Mouse (Mus musculus): Measurements from ENCODE around the gene Gm21958.

Gm21958 gene

DNA sequence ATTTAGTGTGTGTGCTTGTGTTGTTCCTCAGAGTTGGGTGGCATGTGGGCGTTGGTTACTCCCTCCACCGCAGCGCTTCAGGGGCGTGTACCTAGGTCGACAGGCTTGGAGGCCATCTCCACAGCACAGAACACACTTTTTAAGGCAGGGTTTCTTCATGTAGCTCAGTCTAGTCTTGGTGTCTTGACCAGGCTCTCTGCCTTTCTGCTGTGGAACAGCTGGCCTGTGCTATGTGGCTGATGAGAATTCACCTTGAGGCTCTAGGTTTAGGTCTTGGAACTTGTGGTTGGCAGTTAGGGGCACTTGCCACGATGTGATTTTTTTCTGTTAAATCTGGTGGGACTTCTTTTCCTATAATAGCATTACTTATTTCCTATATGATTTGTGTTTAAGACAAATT is at the start of gene Gm21958:
Gm21958 (minus strand) TSS at position 101 of the 400 bp plus-strand sequence.
- no peak for DNase-seq (ENCODE audit: low read depth)

- DNase-seq (ENCODE audit: low read depth): no peak
Observed at GRCm38 (mm10) chr3:54761258-54761657, 47.1 kb upstream of the Gm21958 start.

DNA sequence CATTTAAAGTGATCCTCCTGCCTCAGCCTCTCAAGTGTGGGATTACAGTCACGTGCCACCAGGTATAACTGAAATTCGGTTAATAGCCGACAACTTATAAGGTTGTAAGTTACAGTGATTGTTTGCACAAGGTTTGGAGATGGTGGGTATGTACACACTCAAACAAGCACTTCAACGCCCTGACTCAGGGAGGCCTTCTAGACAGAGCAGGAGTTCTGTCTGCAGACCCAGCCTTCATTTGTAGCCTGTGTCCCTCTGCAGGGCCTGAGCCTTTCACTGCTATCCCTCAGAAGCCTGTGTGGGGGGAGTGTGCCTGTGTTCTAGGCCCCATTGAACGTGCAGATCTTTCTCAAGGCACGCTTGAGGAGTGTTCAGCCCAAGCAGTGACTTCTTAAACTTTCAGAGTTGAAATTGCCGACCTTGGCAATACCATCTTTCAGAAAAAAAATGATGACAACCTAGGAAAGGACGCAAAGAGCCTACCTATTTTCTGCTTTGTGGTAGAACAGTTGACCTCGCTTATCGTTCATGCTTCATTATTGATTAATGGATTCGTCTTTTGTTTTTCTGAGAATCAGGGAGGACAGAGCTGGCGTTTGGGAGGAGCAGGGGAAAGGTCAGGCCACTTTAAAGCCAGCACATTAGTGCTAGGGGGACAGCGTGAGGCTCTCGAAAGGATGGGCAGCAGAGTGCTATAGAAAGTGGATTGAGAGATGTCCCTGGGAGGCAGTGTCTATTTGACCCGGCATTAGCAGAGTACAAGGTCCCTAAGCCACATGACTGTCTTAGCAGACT is 46.4 kb upstream of the Gm21958 start:
- DNase-seq (ENCODE audit: low read depth): no peak

DNA sequence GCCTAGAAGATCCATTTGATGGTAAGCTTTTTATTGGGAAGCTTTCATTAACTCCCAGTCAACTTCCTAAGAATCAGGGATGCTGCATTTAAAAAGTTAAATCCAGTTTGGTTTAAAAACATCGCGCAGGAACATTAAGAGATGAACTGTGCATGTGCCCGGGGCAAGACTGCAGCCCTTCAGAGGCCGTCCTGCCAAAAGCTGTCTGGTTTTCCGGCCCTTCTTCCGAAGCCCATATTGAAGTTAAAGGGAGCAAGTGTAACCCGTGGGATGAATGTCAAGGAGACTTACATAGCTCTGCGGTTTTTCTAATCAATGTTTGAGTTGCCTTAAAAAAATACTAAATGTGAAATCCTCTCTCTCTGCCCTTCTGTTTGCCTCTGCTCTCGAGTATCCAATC is 45.1 kb upstream of the Gm21958 start:
- DNase-seq (ENCODE audit: low read depth): no peak

GRCm38 (mm10) chr3:54757446-54757845 is 43.3 kb upstream of the Gm21958 start:
- DNase-seq (ENCODE audit: low read depth): no peak

DNA sequence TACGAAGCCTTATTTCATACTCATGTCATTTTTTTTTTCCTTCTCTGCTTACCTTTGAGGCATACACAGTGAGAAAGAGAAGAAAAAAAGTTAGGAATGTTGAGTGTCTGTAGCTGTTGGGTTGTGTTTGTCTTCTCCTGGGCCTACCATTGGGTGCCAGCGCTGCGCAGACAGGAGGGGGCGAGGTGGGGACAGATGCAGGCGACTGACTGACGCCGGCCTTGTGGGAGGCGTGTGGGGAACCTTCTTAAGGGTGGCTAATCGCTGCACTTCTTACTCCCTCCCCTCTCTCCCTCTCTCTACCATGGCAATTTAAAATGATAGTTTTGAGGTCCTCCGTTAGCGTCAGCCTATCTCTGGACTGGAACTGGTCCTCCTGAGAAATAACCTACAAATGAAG is 41.9 kb upstream of the Gm21958 start:
- DNase-seq (ENCODE audit: low read depth): no peak

DNA sequence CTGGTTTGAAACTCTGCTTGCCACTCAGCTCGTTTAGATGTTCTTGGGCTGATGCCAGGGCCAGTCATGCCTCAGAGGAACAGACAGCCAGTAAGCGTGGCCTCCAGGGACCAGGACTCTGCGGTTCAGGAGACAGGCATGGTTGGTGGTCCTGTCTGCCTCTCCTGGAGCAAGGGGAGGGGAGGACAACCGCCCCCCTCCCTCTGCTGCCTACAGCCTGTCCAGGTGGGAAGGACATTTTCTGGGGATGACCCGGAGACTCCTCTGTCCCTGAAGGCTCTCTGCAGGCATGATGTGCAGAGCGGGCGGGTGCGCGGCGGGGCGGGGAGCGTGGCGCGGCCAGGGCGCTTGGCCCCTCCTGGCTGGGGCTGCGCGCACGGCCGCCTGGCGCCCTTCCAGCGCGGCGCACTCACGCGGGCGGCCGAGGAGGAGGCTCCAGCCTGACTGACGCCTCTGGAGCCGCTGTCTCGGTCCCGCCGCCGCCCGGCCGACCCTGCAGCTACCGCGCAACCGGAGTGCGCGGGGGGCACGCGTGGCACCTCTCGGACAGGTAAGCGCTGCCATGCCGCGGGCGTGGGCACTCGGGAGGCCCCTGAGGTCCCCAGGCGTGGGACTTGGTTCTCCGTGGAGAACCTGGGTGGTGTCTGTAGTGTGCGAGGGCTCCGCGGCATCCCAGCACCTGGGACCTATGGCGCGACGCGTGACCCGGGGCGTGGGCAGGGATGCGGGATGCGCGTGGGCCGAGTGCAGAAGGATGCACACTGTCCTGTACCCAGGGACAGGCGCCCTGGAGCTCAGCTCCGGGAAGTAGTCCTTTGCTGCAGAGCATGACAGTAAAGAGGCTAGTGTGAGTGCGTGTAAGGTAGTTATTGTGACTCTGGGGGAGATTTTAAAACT is 41.2 kb upstream of the Gm21958 start, which contains the start of gene Smad9:
Smad9 (plus strand) TSS at position 438 of the 897 bp plus-strand sequence.
- no peak for DNase-seq (ENCODE audit: low read depth)

- no peak for DNase-seq (ENCODE audit: low read depth)
Observed at GRCm38 (mm10) chr3:54753411-54753810, 39.3 kb upstream of the Gm21958 start.

GRCm38 (mm10) chr3:54745799-54746198 is 31.6 kb upstream of the Gm21958 start:
- no peak for DNase-seq (ENCODE audit: low read depth)

DNA sequence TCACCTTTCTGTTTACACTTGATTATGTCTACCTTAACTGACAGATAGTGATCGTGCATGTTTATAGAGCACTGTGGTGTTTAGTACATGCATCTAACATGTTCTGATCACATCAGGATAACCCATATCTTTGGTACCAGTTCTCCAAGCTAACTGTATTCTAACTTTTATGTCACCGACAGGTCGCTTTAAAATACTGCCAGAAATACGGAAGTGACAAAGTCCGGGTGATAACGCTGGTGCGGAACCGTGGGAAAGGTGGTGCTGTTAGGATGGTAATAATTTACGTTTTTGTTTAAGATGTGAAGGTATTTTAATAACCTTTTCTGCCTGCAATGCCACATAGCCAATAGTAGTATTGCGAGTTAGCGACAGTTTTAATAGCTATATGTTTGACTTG is 27.8 kb upstream of the Gm21958 start:
- DNase-seq (ENCODE audit: low read depth): no peak

GRCm38 (mm10) chr3:54737317-54737716 is 23.2 kb upstream of the Gm21958 start:
- no peak for DNase-seq (ENCODE audit: low read depth)

- no peak for DNase-seq (ENCODE audit: low read depth)
Observed at GRCm38 (mm10) chr3:54736101-54736927, 22.2 kb upstream of the Gm21958 start.

- DNase-seq (ENCODE audit: low read depth): no peak
Observed at GRCm38 (mm10) chr3:54735247-54736046, 21.3 kb upstream of the Gm21958 start, which contains the start of the genes Exosc8 and Alg5. TSS of gene Exosc8 (minus strand) at chr3:54735393. TSS of gene Alg5 (plus strand) at chr3:54735539.

DNA sequence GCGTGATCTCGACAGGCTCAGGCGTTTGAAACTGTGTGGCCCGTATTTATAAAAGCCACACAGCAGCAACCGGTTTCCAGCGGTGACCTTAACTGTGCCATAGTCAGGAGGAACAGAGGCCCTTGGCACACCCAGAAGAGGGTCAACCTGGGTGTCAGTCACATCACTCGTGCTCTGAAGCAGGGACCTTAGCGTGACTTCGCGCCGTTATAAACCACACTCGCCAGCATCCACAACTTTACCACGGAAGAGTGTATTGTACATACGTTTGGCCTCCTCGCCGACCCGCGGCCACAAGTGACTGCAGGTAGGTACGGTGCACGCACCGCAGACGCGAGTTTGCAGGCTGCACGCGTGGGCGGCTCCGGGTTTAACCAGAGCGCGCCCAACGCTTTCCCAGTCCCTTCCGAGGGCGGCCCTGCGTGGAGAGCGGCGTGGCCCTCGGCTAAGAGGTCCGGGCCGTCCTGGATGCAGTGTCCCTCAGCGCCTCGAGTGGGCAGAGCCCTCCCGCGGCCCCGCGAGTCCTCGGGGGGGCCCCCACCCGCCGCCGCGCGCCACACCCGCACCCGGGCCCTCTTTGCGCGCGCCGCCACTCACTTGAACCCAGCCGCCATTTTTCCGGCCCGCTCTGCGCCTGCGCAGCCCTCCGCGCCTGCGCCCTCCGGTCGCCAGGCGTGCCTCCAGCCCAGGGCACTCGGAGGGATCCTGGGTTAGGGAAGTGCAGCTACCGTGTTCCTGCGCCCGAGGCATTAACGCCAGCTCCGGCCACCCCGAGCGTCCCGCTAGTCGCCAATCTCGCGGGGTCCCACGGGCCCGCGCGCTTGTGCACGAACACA is 20.5 kb upstream of the Gm21958 start:
- DNase-seq (ENCODE audit: low read depth): peak; percentile 75

GRCm38 (mm10) chr3:54732371-54732770 is 18.2 kb upstream of the Gm21958 start:
- no peak for DNase-seq (ENCODE audit: low read depth)

- DNase-seq (ENCODE audit: low read depth): no peak
Observed at GRCm38 (mm10) chr3:54731626-54732150, 17.5 kb upstream of the Gm21958 start.

DNA sequence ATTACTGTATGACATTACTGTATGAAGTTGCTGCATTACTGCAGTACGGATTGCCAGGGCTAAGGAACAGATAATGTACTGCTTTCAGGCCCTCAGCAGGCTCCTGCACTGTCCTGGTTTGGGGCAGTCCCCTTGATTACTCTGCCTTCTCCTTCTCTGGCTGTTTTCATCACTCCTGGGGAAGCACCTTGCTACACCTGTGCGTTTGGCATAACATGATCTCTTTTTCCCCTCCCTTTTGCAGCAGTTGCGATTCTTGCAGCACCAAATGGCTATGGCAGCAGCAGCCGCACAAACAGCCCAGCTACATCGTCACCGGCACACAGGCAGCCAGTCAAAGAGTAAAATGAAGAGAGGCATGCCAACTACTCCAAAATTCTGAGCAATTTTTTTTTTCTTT is 13.9 kb upstream of the Gm21958 start:
- no peak for DNase-seq (ENCODE audit: low read depth)

GRCm38 (mm10) chr3:54727588-54727987 is 13.4 kb upstream of the Gm21958 start:
- no peak for DNase-seq (ENCODE audit: low read depth)

DNA sequence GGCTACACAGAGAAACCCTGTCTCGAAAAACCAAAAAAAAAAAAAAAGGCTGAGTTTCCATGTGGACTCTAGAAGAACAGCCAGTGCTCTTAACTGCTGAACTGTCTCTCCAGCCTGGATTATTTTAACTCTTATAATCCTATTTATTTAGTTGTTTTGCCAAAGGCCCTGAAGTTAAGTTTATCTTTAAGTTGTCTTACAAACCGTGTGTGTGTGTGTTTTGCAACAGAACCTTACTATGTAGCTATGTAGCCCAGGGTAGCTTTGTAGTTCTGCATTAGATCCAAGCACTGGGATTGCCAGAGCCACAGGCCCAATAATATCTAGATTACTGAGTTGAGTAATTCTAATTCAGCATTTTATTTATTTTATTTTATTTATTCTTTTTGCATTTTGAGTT is 11.2 kb upstream of the Gm21958 start:
- DNase-seq (ENCODE audit: low read depth): no peak
